Mouse (Mus musculus) liver, embryonic 11.5 days (tissue): ENCODE measurements around the gene Cask. TPM values are rescaled to one million over a fixed set of nuclear protein-coding genes. Genes with fewer than 3 reads are reported as not detected.

Experiments used
- ATAC-seq: fragments of 200-750 bp; cut with Nextera tagmentation; replicated peaks from 2 replicates; pipeline ENCODE4 v1.8.0; 2017; ENCODE audit warnings: moderate number of reproducible peaks, mild to moderate bottlenecking, moderate TSS enrichment, moderate library complexity; ENCODE audit not compliant: low FRiP score
- DNase-seq: peaks from one replicate; pipeline ENCODE4 v3.0.0-alpha.2; 2017; ENCODE audit warnings: low spot score
- H3K27ac ChIP-seq: fragments of 300-500 bp; sonication (generic); 2 replicates; pipeline ENCODE4 v1.5.1; 2014; ENCODE audit warnings: mild to moderate bottlenecking, low read depth, low read length, control low read depth
- H3K27me3 ChIP-seq: fragments of 300-500 bp; sonication (generic); replicated peaks from 2 replicates; pipeline ENCODE4 v1.6.1; 2014; ENCODE audit warnings: low read length, mixed read lengths; ENCODE audit not compliant: control insufficient read depth, insufficient read depth
- H3K36me3 ChIP-seq: fragments of 300-500 bp; sonication (generic); 2 replicates; pipeline ENCODE4 v1.6.1; 2014; ENCODE audit warnings: mild to moderate bottlenecking, low read length, moderate library complexity, mixed read lengths; ENCODE audit not compliant: control insufficient read depth, insufficient read depth
- H3K4me1 ChIP-seq: fragments of 300-500 bp; sonication (generic); replicated peaks from 2 replicates; pipeline ENCODE4 v1.6.1; 2014; ENCODE audit warnings: low read length, mixed read lengths; ENCODE audit not compliant: control insufficient read depth, insufficient read depth
- H3K4me2 ChIP-seq: fragments of 300-500 bp; sonication (generic); 2 replicates; pipeline ENCODE4 v1.6.1; 2014; ENCODE audit warnings: mild to moderate bottlenecking, control low read depth, moderate library complexity
- H3K4me3 ChIP-seq: fragments of 300-500 bp; sonication (generic); 2 replicates; pipeline ENCODE4 v1.5.1; 2014; ENCODE audit warnings: low read depth, low read length, control low read depth
- H3K9ac ChIP-seq: fragments of 300-500 bp; sonication (generic); 2 replicates; pipeline ENCODE4 v1.6.1; 2014; ENCODE audit warnings: low read depth, low read length, control low read depth
- H3K9me3 ChIP-seq: fragments of 300-500 bp; sonication (generic); 2 replicates; pipeline ENCODE4 v1.6.1; 2016; ENCODE audit warnings: low read length, inconsistent platforms, mixed read lengths; ENCODE audit not compliant: control insufficient read depth
- WGBS: fragments of 180-500 bp; shearing (Covaris S2); extraction: QIAGEN DNeasy Blood & Tissue Kit; methylation state at CpG from one replicate; pipeline ENCODE4 v1.1.7; 2014; 5-methylcytosine and 5-hydroxymethylcytosine counted together
- polyA plus RNA-seq: library from polyadenylated mRNA; unstranded; fragments of >200 nt; fragmentation: Nextera tagmentation; extraction: Ambion mirVana; gene quantifications from 2 replicates; pipeline ENCODE4 v1.2.1, GENCODE M21; 2014

The Cask gene
- polyA plus RNA-seq = 3.5 TPM in 2 replicates

GRCm38 (mm10) chrX:13851285-13851684, at the start of gene Cask:
TSS of gene Cask (minus strand) at chrX:13851367.
- Histone ChIP-seq H3K27me3 (no peaks in the 10 kb centered on the region), H3K4me2 (no peak within 1 kb of the TSS), H3K9ac (no peak within 1 kb of the TSS), H3K9me3 (no peaks in the 10 kb centered on the region), H3K4me3 (no peak within 1 kb of the TSS), H3K27ac (no peak within 1 kb of the TSS), H3K4me1 (no peaks in the 10 kb centered on the region), H3K36me3 (no peaks in the 10 kb centered on the region)
- ATAC-seq (no peak), DNase-seq (no peak)
- WGBS = 21% methylated on average over 4 of the region's 4 CpGs

DNA sequence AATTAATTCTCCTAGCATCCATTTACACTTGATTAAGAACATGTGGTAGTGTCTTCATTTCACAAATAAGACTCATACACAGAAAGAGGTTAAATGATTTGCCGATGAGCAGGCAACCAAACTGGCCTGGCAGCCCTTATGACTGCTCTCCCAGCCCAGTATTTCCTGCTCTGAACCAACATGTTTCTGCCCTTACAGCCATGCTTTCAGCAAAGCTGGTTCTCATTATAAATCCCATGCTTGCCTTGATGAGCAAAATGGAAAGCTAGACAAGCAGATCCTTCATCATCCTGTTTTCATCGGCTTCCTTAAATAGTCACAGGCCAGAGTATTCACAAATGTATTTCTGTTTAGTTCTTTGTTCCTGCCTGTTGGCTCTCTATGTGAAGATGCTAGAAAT, 38.8 kb upstream of the Cask start:
- H3K9me3 ChIP-seq = no peaks in the 10 kb centered on the region
- WGBS = 80% methylated on average over 2 of the region's 2 CpGs
- H3K27me3 ChIP-seq = no peaks in the 10 kb centered on the region
- no peak overlapping the region for H3K4me3 ChIP-seq
- no peak overlapping the region for H3K27ac ChIP-seq
- no peak overlapping the region for H3K9ac ChIP-seq
- no peak for DNase-seq
- H3K4me1 ChIP-seq = no peaks in the 10 kb centered on the region
- no peak for ATAC-seq
- H3K36me3 ChIP-seq = no peaks in the 10 kb centered on the region
- no peak overlapping the region for H3K4me2 ChIP-seq

- 63% methylated on average over 1 of the region's 1 CpGs for WGBS
- Histone ChIP-seq H3K27ac (no peak overlapping the region), H3K4me1 (no peaks in the 10 kb centered on the region), H3K4me3 (no peak overlapping the region), H3K9ac (no peak overlapping the region), H3K27me3 (no peaks in the 10 kb centered on the region), H3K9me3 (no peaks in the 10 kb centered on the region), H3K4me2 (no peak overlapping the region), H3K36me3 (no peaks in the 10 kb centered on the region)
- ATAC-seq = no peak
- DNase-seq = no peak
Measured at GRCm38 (mm10) chrX:13884348-13884747, 33.2 kb upstream of the Cask start.

DNA sequence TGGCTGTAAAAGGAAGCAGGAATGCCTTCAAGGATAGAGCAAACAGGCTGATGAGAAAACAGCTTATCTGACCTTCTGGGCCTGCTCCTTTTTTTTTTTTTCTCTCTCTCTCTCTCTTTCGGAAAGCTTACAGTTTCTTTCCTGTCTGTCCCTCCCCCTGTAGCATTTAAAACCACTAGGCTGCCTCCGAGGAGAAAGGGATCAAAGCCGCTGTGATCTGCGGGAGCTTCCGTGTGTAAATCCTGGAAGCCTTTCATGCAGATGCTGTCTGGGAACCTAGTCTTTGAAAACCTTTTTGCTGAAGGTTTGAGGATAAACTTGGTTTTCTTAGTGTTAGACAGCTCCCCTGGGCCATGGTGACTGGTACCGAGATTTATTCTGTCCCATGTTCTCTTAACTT, 30.8 kb upstream of the Cask start:
- H3K4me3 ChIP-seq = no peak overlapping the region
- DNase-seq (no peak), ATAC-seq (no peak)
- H3K4me1 ChIP-seq = no peaks in the 10 kb centered on the region
- H3K27me3 ChIP-seq = no peaks in the 10 kb centered on the region
- H3K9ac ChIP-seq = no peak overlapping the region
- H3K36me3 ChIP-seq = no peaks in the 10 kb centered on the region
- no peaks in the 10 kb centered on the region for H3K9me3 ChIP-seq
- WGBS = 21% methylated on average over 6 of the region's 6 CpGs
- no peak overlapping the region for H3K27ac ChIP-seq
- no peak overlapping the region for H3K4me2 ChIP-seq

GRCm38 (mm10) chrX:13860145-13860544, 9.0 kb upstream of the Cask start:
- H3K27me3 ChIP-seq = no peaks in the 10 kb centered on the region
- DNase-seq (no peak), ATAC-seq (no peak)
- H3K4me1 ChIP-seq = no peaks in the 10 kb centered on the region
- H3K27ac ChIP-seq = no peak overlapping the region
- no peaks in the 10 kb centered on the region for H3K9me3 ChIP-seq
- no peak overlapping the region for H3K9ac ChIP-seq
- 81% methylated on average over 4 of the region's 4 CpGs for WGBS
- no peaks in the 10 kb centered on the region for H3K36me3 ChIP-seq
- no peak overlapping the region for H3K4me2 ChIP-seq
- no peak overlapping the region for H3K4me3 ChIP-seq

GRCm38 (mm10) chrX:13859051-13859450, 7.9 kb upstream of the Cask start:
- Histone ChIP-seq H3K4me2 (no peak overlapping the region), H3K36me3 (no peaks in the 10 kb centered on the region), H3K9me3 (no peaks in the 10 kb centered on the region), H3K4me3 (no peak overlapping the region), H3K27ac (no peak overlapping the region), H3K9ac (no peak overlapping the region), H3K4me1 (no peaks in the 10 kb centered on the region), H3K27me3 (no peaks in the 10 kb centered on the region)
- 72% methylated on average over 9 of the region's 9 CpGs for WGBS
- DNase-seq = no peak
- ATAC-seq = no peak

GRCm38 (mm10) chrX:13848473-13848872, 2.7 kb downstream of the Cask start:
- 39% methylated on average over 1 of the region's 1 CpGs for WGBS
- ATAC-seq (0 out of 2 replicates have a peak, but pooled peaks have one; percentile 8), DNase-seq (no peak)
- H3K4me2 ChIP-seq = 0 out of 2 replicates have a peak overlapping the region, but pooled peaks have one; percentile 74
- H3K9ac ChIP-seq = no peak overlapping the region
- no peaks in the 10 kb centered on the region for H3K9me3 ChIP-seq
- no peaks in the 10 kb centered on the region for H3K4me1 ChIP-seq
- H3K4me3 ChIP-seq = no peak overlapping the region
- no peaks in the 10 kb centered on the region for H3K27me3 ChIP-seq
- no peaks in the 10 kb centered on the region for H3K36me3 ChIP-seq
- H3K27ac ChIP-seq = no peak overlapping the region

- peak overlapping the region; percentile 74 for H3K4me2 ChIP-seq
- H3K9ac ChIP-seq = peak overlapping the region; percentile 58; the same call in 1 of the 2 replicates
- DNase-seq (no peak), ATAC-seq (no peak)
- H3K4me3 ChIP-seq = peak overlapping the region; percentile 63
- H3K27ac ChIP-seq = no peak overlapping the region
- WGBS = 23% methylated on average over 7 of the region's 7 CpGs
- H3K36me3 ChIP-seq = no peaks in the 10 kb centered on the region
- no peaks in the 10 kb centered on the region for H3K9me3 ChIP-seq
- no peaks in the 10 kb centered on the region for H3K27me3 ChIP-seq
- H3K4me1 ChIP-seq = no peaks in the 10 kb centered on the region
Measured at GRCm38 (mm10) chrX:13847502-13847851, 3.7 kb downstream of the Cask start.

DNA sequence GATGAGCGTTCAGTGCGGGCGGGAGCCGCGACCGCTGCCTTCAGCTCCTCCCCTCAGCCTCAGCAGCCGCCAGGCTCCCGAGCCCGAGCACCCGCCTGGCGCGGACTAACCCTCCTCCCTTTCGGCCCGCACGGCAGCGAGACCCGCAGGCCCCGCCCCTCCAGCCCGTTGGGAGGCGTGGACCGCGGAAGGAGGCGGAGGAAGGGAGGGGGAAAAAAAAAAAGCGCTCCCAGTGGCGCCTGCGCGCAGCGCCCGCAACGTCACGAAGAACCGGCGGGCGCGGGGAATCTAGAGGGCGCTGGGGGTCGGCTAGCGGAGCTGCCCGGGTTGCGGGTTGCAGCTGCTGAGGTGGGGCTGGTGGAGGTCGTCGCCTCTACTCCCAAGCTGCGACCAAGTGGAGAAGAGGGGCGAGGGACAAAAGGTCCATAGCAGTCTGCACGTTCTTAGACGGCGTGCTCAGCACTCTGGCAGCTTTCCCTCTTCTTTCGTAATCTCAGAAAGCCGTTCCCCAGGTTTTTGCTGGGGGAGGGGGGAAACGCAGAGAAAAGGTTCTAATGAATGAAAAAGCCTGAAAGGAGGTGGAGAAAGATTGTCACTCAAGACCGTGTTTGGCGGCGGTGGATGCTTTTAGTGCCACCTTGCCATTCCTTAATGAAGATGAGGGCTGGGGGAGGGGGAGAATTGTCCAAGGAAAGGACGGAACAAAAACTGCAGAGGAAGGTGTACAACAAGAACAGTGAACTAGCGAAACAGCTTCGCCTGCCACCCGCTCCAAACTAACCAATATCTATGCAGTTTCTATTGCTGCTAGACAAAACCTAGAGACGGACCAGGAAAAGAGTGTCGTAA, 4.3 kb downstream of the Cask start:
- Histone ChIP-seq H3K27me3 (no peaks in the 10 kb centered on the region), H3K9me3 (no peaks in the 10 kb centered on the region), H3K4me2 (peak overlapping the region; percentile 74), H3K36me3 (no peaks in the 10 kb centered on the region), H3K4me3 (peak overlapping the region; percentile 63), H3K9ac (peak overlapping the region; percentile 67), H3K27ac (0 out of 2 replicates have a peak overlapping the region, but pooled peaks have one; percentile 48), H3K4me1 (no peaks in the 10 kb centered on the region)
- DNase-seq = peak; percentile 80
- ATAC-seq = peak; percentile 86
- WGBS = 10% methylated on average over 55 of the region's 59 CpGs
